ENCODE assay signal across 8 mouse cellular contexts in the genomic region with DNA sequence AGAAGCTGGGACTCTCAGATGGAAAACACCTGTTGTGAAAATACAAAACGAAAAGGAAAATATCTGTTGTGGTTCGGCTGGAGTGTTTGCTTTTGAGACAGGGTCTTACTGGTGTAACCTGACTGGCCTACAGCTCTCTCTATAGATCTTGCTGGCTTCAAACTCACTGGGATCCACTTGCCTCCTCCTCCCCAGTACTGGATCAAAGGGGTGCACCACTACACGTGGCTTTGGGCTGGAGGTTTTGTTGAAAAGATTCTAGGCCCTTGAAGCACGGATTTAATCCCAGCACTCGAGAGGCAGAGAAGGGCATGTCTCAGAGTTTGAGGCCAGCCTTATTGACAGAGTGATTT. TPM values are rescaled to one million over a fixed set of nuclear protein-coding genes. Genes with fewer than 3 reads are reported as not detected.
A peak's percentile ranks its signal among the peaks of the same experiment; 100 is the strongest.
DNase-seq lines count a peak whose midpoint lies in the region; ATAC-seq and TF ChIP-seq lines count a peak whose summit lies in the region.

No protein-coding gene starts in this region.

- H3K27me3 ChIP-seq in embryonic facial prominence, embryonic 15.5 days: no peaks in the 10 kb centered on the region
- no peaks in the 10 kb centered on the region for H3K27me3 ChIP-seq in intestine, embryonic 15.5 days (replicated peaks)
- H3K27me3 ChIP-seq in neural tube, embryonic 12.5 days (replicated peaks): no peaks in the 10 kb centered on the region

- peaks cover 10% of the 10 kb centered on the region for H3K4me1 ChIP-seq in embryonic facial prominence, embryonic 15.5 days
- 0 out of 2 replicates have a peak, but pooled peaks cover 7% of the 10 kb centered on the region for H3K4me1 ChIP-seq in intestine, embryonic 15.5 days (replicated peaks)
- H3K4me1 ChIP-seq in neural tube, embryonic 12.5 days: peaks cover 5% of the 10 kb centered on the region; the same call in 1 of the 2 replicates

- TF ChIP-seq CTCF in layer of hippocampus, adult 2 months (conservative IDR thresholded peaks at IDR 0.05): no peak

- H3K36me3 ChIP-seq in embryonic facial prominence, embryonic 15.5 days: no peaks in the 10 kb centered on the region
- no peaks in the 10 kb centered on the region for H3K36me3 ChIP-seq in intestine, embryonic 15.5 days
- H3K36me3 ChIP-seq in neural tube, embryonic 12.5 days: no peaks in the 10 kb centered on the region

- 5% methylated on average over 5 of the region's 5 CpGs for WGBS in embryonic facial prominence, embryonic 15.5 days
- WGBS in intestine, embryonic 15.5 days: 12% methylated on average over 5 of the region's 5 CpGs
- 9% methylated on average over 5 of the region's 5 CpGs for WGBS in neural tube, embryonic 12.5 days

- H3K4me3 ChIP-seq in layer of hippocampus, adult 2 months: peak overlapping the region; percentile 78
- H3K4me3 ChIP-seq in embryonic facial prominence, embryonic 15.5 days (replicated peaks): peak overlapping the region; percentile 76
- peak overlapping the region; percentile 73 for H3K4me3 ChIP-seq in intestine, embryonic 15.5 days (replicated peaks)
- H3K4me3 ChIP-seq in neural tube, embryonic 12.5 days: no peak overlapping the region

- no peaks in the 10 kb centered on the region for H3K9me3 ChIP-seq in embryonic facial prominence, embryonic 15.5 days (replicated peaks)
- no peaks in the 10 kb centered on the region for H3K9me3 ChIP-seq in intestine, embryonic 15.5 days
- no peaks in the 10 kb centered on the region for H3K9me3 ChIP-seq in neural tube, embryonic 12.5 days

- ATAC-seq in embryonic facial prominence, embryonic 15.5 days (ENCODE audit: insufficient number of reproducible peaks, low FRiP score, low TSS enrichment, low read depth): no peak
- peak; percentile 40 for ATAC-seq in intestine, embryonic 15.5 days
- peak; percentile 41 for ATAC-seq in neural tube, embryonic 12.5 days (ENCODE audit: low FRiP score, low read depth)

- peak overlapping the region; percentile 86 for H3K4me2 ChIP-seq in embryonic facial prominence, embryonic 15.5 days (replicated peaks)
- peak overlapping the region; percentile 95 for H3K4me2 ChIP-seq in intestine, embryonic 15.5 days (replicated peaks)
- H3K4me2 ChIP-seq in neural tube, embryonic 12.5 days (replicated peaks): peak overlapping the region; percentile 82

- no peak overlapping the region for H3K9ac ChIP-seq in embryonic facial prominence, embryonic 15.5 days
- H3K9ac ChIP-seq in intestine, embryonic 15.5 days: no peak overlapping the region
- peak overlapping the region; percentile 14 for H3K9ac ChIP-seq in neural tube, embryonic 12.5 days

- peak overlapping the region; percentile 81; the same call in 1 of the 2 replicates for H3K27ac ChIP-seq in layer of hippocampus, adult 2 months
- H3K27ac ChIP-seq in embryonic facial prominence, embryonic 15.5 days (replicated peaks): no peak overlapping the region
- H3K27ac ChIP-seq in intestine, embryonic 15.5 days: no peak overlapping the region
- H3K27ac ChIP-seq in neural tube, embryonic 12.5 days: no peak overlapping the region

- DNase-seq in layer of hippocampus, adult 2 months (ENCODE audit: low spot score in 2 of 2): no peak
- DNase-seq in layer of hippocampus, postnatal 25 days (ENCODE audit: extremely low spot score in 1 of 2, low spot score in 1 of 2): no peak
- DNase-seq in cerebellum, adult 8-10 months: no peak
- no peak for DNase-seq in gastrocnemius, postnatal 25 days
- no peak for DNase-seq in thymus, postnatal 4 days

RNA-seq across cellular contexts. Expression of a gene that starts 10.6 kb away (rescaled TPM):
- total RNA-seq in layer of hippocampus, adult 2 months (2021): 100 to 1,000 TPM in 1 of 2 experiments, 10 to 100 TPM in 1; 89.3 to 106 TPM
- 100 to 1,000 TPM in 1 of 2 experiments, 10 to 100 TPM in 1; 65.4 to 102 TPM for total RNA-seq in layer of hippocampus, postnatal 25 days (2021)
- 14.1 and 14.9 TPM in 2 replicates for polyA plus RNA-seq in embryonic facial prominence, embryonic 15.5 days (2015; fragmentation: Nextera tagmentation; extraction: Ambion mirVana)
- 9.6 and 10.4 TPM in 2 replicates for polyA plus RNA-seq in intestine, embryonic 15.5 days (2015; fragmentation: Nextera tagmentation; extraction: Ambion mirVana)
- 10.4 and 12.3 TPM in 2 replicates for polyA plus RNA-seq in neural tube, embryonic 12.5 days (2016; fragmentation: Nextera tagmentation; extraction: Ambion mirVana)
- 10 to 100 TPM; 36.6 to 43.5 TPM for total RNA-seq in gastrocnemius, postnatal 25 days (2021)

RNA-seq across cellular contexts. Expression of a gene that starts 12.7 kb away (rescaled TPM):
- 1 to 10 TPM; 8.5 TPM for total RNA-seq in layer of hippocampus, adult 2 months (2021)
- 1 to 10 TPM; 4.7 to 7.7 TPM for total RNA-seq in layer of hippocampus, postnatal 25 days (2021)
- polyA plus RNA-seq in embryonic facial prominence, embryonic 15.5 days (2015; fragmentation: Nextera tagmentation; extraction: Ambion mirVana): 13.2 and 17.3 TPM in 2 replicates
- 10.8 and 12.5 TPM in 2 replicates for polyA plus RNA-seq in intestine, embryonic 15.5 days (2015; fragmentation: Nextera tagmentation; extraction: Ambion mirVana)
- polyA plus RNA-seq in neural tube, embryonic 12.5 days (2016; fragmentation: Nextera tagmentation; extraction: Ambion mirVana): 27.8 and 27.9 TPM in 2 replicates
- total RNA-seq in gastrocnemius, postnatal 25 days (2021): 1 to 10 TPM; 2.5 to 2.9 TPM

RNA-seq across cellular contexts. Expression of a gene that starts 16.7 kb away (rescaled TPM):
- under 1 TPM; 0.10 to 0.12 TPM for total RNA-seq in layer of hippocampus, adult 2 months (2021)
- under 1 TPM; 0.17 to 0.19 TPM for total RNA-seq in layer of hippocampus, postnatal 25 days (2021)
- polyA plus RNA-seq in embryonic facial prominence, embryonic 15.5 days (2015; fragmentation: Nextera tagmentation; extraction: Ambion mirVana): 1.7 and 2.4 TPM in 2 replicates
- 0.96 and 1.1 TPM in 2 replicates for polyA plus RNA-seq in intestine, embryonic 15.5 days (2015; fragmentation: Nextera tagmentation; extraction: Ambion mirVana)
- 1.6 and 1.9 TPM in 2 replicates for polyA plus RNA-seq in neural tube, embryonic 12.5 days (2016; fragmentation: Nextera tagmentation; extraction: Ambion mirVana)
- total RNA-seq in gastrocnemius, postnatal 25 days (2021): 1 to 10 TPM; 1.2 to 2.3 TPM

RNA-seq across cellular contexts. Expression of a gene that starts 36.4 kb away (rescaled TPM):
- total RNA-seq in layer of hippocampus, adult 2 months (2021): 10 to 100 TPM; 17.0 to 20.6 TPM
- 10 to 100 TPM; 11.5 to 17.9 TPM for total RNA-seq in layer of hippocampus, postnatal 25 days (2021)
- polyA plus RNA-seq in embryonic facial prominence, embryonic 15.5 days (2015; fragmentation: Nextera tagmentation; extraction: Ambion mirVana): 21.7 and 22.0 TPM in 2 replicates
- 18.6 and 19.0 TPM in 2 replicates for polyA plus RNA-seq in intestine, embryonic 15.5 days (2015; fragmentation: Nextera tagmentation; extraction: Ambion mirVana)
- 35.9 and 40.0 TPM in 2 replicates for polyA plus RNA-seq in neural tube, embryonic 12.5 days (2016; fragmentation: Nextera tagmentation; extraction: Ambion mirVana)
- 1 to 10 TPM; 6.1 to 6.6 TPM for total RNA-seq in gastrocnemius, postnatal 25 days (2021)

RNA-seq across cellular contexts. Expression of a gene that starts 50.3 kb away (rescaled TPM):
- 10 to 100 TPM; 50.3 to 51.9 TPM for total RNA-seq in layer of hippocampus, adult 2 months (2021)
- 10 to 100 TPM; 51.2 to 51.3 TPM for total RNA-seq in layer of hippocampus, postnatal 25 days (2021)
- polyA plus RNA-seq in embryonic facial prominence, embryonic 15.5 days (2015; fragmentation: Nextera tagmentation; extraction: Ambion mirVana): 90.5 and 91.9 TPM in 2 replicates
- 88.3 and 89.0 TPM in 2 replicates for polyA plus RNA-seq in intestine, embryonic 15.5 days (2015; fragmentation: Nextera tagmentation; extraction: Ambion mirVana)
- polyA plus RNA-seq in neural tube, embryonic 12.5 days (2016; fragmentation: Nextera tagmentation; extraction: Ambion mirVana): 70.1 and 79.2 TPM in 2 replicates
- 10 to 100 TPM; 43.6 to 43.9 TPM for total RNA-seq in gastrocnemius, postnatal 25 days (2021)
